Mouse (Mus musculus) cerebellum, adult 2 months (tissue): ENCODE measurements at regions not wholly inside any gene's neighbourhood (a gene's known extent, or its start where the extent isn't known, plus 50 kb on each side); places are given as distances from the start of the nearest gene placed in this dataset.

Source experiments
- DNase-seq, 2 experiments: peaks; one replicate each; pipeline ENCODE4 v3.0.0; 2021
- H3K27ac ChIP-seq: fragments of 200-500 bp; 2 replicates; pipeline ENCODE4 v1.5.1; 2012; ENCODE audit warnings: low read length, control low read depth, inconsistent platforms; ENCODE audit not compliant: insufficient read depth
- H3K27me3 ChIP-seq: fragments of 200-500 bp; 2 replicates; pipeline ENCODE4 v1.6.1; 2012; ENCODE audit warnings: inconsistent platforms, mild to moderate bottlenecking, low read length, moderate library complexity; ENCODE audit not compliant: control insufficient read depth, insufficient read depth
- H3K4me1 ChIP-seq: fragments of 200-500 bp; 2 replicates; pipeline ENCODE4 v1.6.1; 2011; ENCODE audit warnings: low read length; ENCODE audit not compliant: control insufficient read depth, insufficient read depth
- H3K4me3 ChIP-seq: fragments of 200-500 bp; replicated peaks from 2 replicates; pipeline ENCODE3; 2011; ENCODE audit warnings: mild to moderate bottlenecking, low read depth, low read length, control low read depth; ENCODE audit not compliant: insufficient read depth
- CTCF ChIP-seq: fragments of 200-500 bp; IDR thresholded peaks from 2 replicates; pipeline ENCODE4 v1.5.1; 2011; ENCODE audit warnings: low read depth, mild to moderate bottlenecking, control low read depth, low read length, moderate library complexity, borderline replicate concordance; ENCODE audit not compliant: insufficient read depth
- POLR2A ChIP-seq: fragments of 200-500 bp; IDR thresholded peaks from 2 replicates; pipeline ENCODE4 v1.6.1; 2011; ENCODE audit warnings: low read length, control low read depth, borderline replicate concordance; ENCODE audit not compliant: insufficient read depth
- WGBS: fragments of 180-500 bp; shearing (Covaris S2); methylation state at CpG from one replicate; pipeline ENCODE4 v1.1.7; 2018; 5-methylcytosine and 5-hydroxymethylcytosine counted together

DNA sequence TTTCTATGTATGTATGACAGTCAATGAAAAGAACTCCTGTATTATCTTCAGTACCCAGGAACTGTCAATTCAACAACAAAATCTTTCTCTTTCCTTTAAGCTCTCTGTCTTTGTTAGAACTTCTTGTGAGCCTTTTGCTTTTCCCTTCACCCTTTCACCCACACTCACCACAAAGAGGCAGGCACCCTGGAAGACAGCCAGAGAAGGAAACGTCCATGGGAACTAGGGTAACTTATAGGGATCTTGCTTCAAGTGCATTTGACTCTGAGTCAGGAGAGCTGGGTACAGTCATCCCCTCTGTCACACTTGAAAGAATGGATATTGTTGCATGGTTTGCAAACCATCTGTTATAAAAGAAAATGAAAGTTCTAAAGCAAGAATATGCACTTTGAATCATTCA is 215.1 kb downstream of the Gm5447 start:
- H3K4me3 ChIP-seq, result no peak overlapping the region
- H3K27ac ChIP-seq, result no peak overlapping the region
- 5% methylated on average over 1 of the region's 1 CpGs for WGBS
- no peaks in the 10 kb centered on the region for H3K27me3 ChIP-seq
- TF ChIP-seq POLR2A (no peak), CTCF (no peak)
- no peak for DNase-seq
- H3K4me1 ChIP-seq, result no peaks in the 10 kb centered on the region

GRCm38 (mm10) chr13:31190036-31190435 is 216.0 kb downstream of the Gm5447 start:
- no peaks in the 10 kb centered on the region for H3K4me1 ChIP-seq
- no peak for TF ChIP-seq CTCF
- no peak for TF ChIP-seq POLR2A
- DNase-seq, result no peak
- H3K4me3 ChIP-seq, result no peak overlapping the region
- no peak overlapping the region for H3K27ac ChIP-seq
- no peaks in the 10 kb centered on the region for H3K27me3 ChIP-seq
- WGBS, result 76% methylated on average over 4 of the region's 4 CpGs

DNA sequence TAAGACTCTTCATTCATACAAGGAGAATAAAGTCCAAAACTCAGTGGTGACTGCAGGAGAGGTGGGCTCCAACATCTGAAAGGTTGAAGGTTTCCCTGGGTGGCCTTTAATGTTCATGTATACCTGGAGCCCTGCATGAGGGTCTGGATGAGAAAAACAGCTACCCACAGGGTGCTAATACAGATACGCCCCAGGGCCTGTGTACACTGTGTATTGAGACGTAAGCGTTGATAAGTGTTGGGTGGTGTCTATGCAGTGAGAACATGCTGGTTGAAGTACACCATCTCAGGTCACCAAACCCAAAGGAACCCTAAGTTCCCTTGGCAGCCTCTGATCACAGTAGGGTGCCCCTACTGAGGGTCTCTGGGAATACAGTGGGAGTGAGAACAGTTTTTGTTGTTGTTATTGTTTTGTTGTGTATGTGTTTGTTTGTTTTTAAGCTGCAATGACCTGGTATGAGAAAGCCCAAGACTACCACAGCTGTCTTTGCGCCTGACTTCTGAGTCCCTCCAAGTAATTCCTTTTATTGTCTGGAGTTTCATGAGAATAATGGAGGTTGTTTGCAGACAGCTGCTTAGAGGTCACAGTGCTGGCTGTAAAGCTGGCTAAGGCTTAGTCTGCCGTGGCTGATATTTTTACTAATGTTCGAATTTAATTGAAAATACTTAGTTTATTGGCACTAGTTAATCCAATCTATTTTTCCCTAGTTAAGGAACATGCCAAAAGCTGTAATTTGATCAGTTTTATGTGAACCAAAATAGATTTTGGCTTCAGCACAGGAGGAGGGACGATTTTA is 217.5 kb downstream of the Gm5447 start:
- H3K4me1 ChIP-seq, result no peaks in the 10 kb centered on the region
- no peaks in the 10 kb centered on the region for H3K27me3 ChIP-seq
- DNase-seq, result no peak
- no peak overlapping the region for H3K27ac ChIP-seq
- no peak for TF ChIP-seq POLR2A
- TF ChIP-seq CTCF, result no peak
- 79% methylated on average over 7 of the region's 7 CpGs for WGBS
- no peak overlapping the region for H3K4me3 ChIP-seq

GRCm38 (mm10) chr13:31194971-31195370 is 221.0 kb downstream of the Gm5447 start:
- Histone ChIP-seq H3K27ac (no peak overlapping the region), H3K4me1 (no peaks in the 10 kb centered on the region), H3K4me3 (no peak overlapping the region), H3K27me3 (no peaks in the 10 kb centered on the region)
- 78% methylated on average over 3 of the region's 3 CpGs for WGBS
- TF ChIP-seq POLR2A (no peak), CTCF (no peak)
- no peak for DNase-seq

DNA sequence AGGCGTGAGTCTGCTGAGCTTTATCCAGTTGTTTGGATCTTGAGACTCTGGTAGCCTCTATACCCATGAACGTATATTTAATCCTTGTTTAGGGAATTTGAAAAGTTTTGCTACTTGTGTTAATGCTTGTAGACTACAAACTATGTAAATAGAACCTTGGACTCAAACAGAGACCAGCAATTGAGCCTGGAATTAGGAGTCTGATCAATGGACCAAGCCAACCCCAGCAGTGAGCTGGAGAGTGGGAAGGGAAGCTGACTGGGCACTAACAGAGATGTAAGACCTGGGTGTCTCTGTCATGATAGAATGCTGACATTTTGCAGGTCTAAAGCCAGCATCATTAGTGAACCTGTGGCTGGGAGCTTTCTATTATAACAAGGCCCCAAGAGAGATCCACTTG is 222.5 kb downstream of the Gm5447 start:
- Histone ChIP-seq H3K27ac (no peak overlapping the region), H3K4me3 (no peak overlapping the region), H3K27me3 (no peaks in the 10 kb centered on the region), H3K4me1 (no peaks in the 10 kb centered on the region)
- WGBS, result 87% methylated on average over 2 of the region's 2 CpGs
- TF ChIP-seq CTCF (no peak), POLR2A (no peak)
- DNase-seq, result no peak

DNA sequence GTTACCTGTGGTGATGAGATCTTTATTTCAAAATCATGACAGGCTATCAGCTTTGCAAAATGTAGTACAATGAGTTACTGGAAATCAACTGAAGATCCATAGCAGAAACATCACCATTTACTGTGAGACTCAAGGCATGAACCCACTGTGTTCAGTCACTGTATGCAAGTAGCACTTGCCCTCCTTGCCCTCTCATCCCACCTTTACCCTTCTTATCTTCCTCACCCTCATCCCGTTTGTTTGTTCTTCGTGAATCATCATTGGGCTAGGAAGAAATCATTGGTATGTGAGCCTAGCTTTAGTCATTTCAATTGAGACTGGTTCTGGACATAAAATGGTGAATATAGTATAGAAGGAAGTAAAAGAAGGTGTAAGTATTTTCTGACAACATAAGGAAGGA is 223.6 kb downstream of the Gm5447 start:
- no peaks in the 10 kb centered on the region for H3K4me1 ChIP-seq
- no peaks in the 10 kb centered on the region for H3K27me3 ChIP-seq
- 87% methylated on average over 2 of the region's 2 CpGs for WGBS
- no peak overlapping the region for H3K27ac ChIP-seq
- DNase-seq, result no peak
- no peak overlapping the region for H3K4me3 ChIP-seq
- TF ChIP-seq POLR2A (no peak), CTCF (no peak)

- Histone ChIP-seq H3K27me3 (no peaks in the 10 kb centered on the region), H3K4me1 (no peaks in the 10 kb centered on the region), H3K27ac (no peak overlapping the region), H3K4me3 (no peak overlapping the region)
- 85% methylated on average over 1 of the region's 1 CpGs for WGBS
- TF ChIP-seq CTCF (no peak), POLR2A (no peak)
- no peak for DNase-seq
These were observed 225.4 kb downstream of the Gm5447 start for GRCm38 (mm10) chr13:31199384-31199783.

- TF ChIP-seq POLR2A, result no peak
- no peak overlapping the region for H3K4me3 ChIP-seq
- no peaks in the 10 kb centered on the region for H3K4me1 ChIP-seq
- no peaks in the 10 kb centered on the region for H3K27me3 ChIP-seq
- WGBS, result 61% methylated on average over 6 of the region's 6 CpGs
- no peak overlapping the region for H3K27ac ChIP-seq
- no peak for DNase-seq
These were observed 230.1 kb downstream of the Gm5447 start for GRCm38 (mm10) chr13:31204068-31204467.

GRCm38 (mm10) chr13:31206381-31206780 is 232.4 kb downstream of the Gm5447 start:
- no peak overlapping the region for H3K4me3 ChIP-seq
- no peaks in the 10 kb centered on the region for H3K4me1 ChIP-seq
- no peaks in the 10 kb centered on the region for H3K27me3 ChIP-seq
- no peak for DNase-seq
- no peak for TF ChIP-seq CTCF
- TF ChIP-seq POLR2A, result no peak
- 65% methylated on average over 5 of the region's 5 CpGs for WGBS
- H3K27ac ChIP-seq, result no peak overlapping the region
